Mouse (Mus musculus): ENCODE results near the gene Trem2.
"Not testable (repeated sequence)": the region's sequence is repeated elsewhere in the genome, so short reads cannot be mapped to it uniquely, and the experiment has no call there.

Trem2 gene

DNA sequence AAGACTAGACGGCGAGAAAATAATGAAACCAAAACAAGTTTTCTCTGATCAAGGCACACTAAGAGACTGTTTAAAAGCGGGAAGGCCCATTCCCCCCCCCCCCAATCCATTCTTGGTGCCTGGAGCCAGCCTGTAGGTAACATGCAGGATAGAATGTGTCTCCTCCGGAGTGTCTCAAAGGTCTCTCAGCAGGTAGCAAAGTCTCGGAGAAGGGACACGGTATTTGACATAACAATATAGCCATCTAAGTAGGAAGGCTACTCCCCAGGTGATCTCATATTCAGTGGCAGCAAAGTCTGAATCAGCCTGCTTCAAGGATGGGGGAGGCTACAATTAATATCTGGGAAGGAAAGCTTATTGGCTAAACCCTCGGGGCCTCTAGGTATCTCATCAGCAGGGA lies 6.8 kb downstream of the Trem2 start:
- DNase-seq = not testable (repeated sequence)

DNA sequence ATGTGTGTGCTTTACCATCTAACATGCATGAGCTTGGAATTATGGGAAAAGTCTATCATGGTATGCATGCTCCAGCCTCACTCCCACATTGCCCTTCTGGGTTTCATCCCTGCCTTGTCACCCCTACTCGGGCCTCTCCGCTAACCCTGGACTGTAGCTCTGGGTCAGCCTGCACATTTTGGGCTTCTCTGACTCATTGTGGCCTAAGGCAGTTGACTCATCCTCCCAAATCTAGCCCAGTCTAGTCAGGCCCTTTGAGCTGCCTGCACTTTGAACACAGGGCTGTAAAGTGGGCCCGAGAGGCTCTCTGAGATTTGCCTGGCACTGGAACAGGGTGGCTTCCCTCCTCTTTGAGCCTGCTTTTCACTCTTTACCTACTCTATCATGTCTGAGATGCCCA lies 9.6 kb downstream of the Trem2 start:
- no peak for DNase-seq

DNA sequence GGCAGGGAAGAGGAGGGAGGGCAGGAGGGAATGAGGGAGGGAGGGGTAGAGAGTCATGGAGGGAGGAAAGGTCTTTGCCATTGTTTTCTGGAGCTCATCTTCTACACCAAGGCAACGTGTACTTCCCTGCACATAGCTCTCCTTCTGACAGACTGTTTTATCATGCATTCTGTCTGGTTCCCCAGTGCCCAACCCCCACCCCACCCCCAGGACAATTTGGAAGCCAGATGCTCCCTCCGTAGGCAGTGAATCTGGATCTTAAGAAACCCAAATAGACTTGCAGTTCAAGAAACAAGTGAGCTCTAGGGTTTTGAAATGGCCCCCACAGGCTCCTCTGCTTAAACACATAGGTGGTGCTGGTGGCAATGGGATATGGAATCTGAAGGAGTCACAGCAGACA lies 11.7 kb downstream of the Trem2 start:
- DNase-seq = no peak

DNA sequence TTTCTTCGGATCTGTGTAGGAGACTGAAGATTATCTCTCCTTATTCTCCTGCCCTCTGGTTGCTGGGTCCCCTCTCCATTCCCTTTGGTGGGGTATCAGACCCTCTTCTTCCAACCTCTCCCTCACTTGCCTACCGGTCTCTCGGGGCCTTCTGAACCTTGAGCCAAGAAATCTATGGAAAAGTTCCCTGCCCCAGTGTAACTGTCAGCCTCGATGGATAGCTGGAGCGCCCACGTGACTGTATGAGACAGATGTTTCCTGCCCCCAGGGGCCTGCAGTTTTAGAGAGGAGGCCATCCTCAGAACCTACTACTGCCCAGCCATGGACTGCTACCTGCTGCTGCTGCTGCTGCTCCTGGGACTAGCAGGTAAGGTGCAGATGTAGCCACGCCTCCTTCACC lies 13.4 kb downstream of the Trem2 start, which contains the start of gene Treml1:
Gene Treml1, plus strand, starts transcription at position 301 of the 400 bp plus-strand sequence.
- DNase-seq = no peak

DNA sequence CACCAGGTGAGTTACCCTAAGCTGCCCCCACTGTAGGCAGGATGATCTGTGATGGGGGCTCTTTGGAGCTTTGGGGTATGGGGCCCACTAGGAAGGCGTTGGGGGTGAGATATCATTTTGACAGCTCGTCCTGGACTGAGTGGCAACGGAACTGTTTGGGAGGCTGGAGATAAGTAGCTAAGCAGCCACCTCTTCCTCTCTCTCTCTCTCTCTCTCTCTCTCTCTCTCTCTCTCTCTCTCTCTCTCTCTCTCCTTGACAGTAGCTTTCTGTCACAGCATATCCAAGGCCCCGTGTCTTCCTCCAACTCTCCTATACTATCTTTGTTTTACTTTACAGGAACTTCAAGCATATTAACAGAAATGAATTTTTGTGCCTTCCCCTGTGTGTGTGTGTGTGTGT lies 14.3 kb downstream of the Trem2 start:
- DNase-seq = no peak

DNA sequence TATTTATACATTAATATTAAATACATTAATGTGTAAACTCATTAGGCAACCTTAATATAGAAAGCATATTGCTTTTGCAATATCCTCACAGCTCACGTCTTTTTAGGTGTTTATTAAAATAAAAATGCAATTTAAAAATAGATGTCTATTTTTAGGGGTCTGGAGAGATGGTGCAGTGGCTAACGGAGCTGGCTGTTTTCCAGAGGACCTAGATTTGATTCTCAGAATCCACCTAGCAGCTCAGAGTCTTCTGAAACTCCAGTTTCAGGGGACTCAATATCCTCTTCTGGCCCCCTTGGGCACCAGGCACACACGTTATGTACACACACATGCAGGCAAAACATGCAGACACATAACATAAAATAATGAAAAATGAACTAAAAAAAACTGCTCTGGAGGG lies 16.1 kb downstream of the Trem2 start:
- DNase-seq = no peak

DNA sequence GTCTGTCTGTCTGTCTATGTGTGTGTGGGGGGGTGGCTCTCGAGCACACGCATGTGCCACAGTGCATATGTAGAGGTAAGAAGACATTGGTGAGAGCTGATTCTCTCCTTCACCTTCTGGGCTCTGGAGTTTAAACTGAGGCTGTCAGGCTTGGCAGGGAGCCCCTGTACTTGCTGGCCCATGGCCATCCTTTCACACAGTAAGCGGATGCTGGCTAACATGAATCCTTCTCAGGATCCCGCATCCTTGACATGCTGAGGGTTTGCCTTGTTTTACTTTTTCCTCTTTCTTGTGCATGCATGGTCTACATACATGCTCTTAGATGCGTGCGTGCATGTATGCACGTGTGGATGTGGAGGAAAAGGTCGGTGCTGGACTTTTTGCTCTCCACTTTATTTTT lies 16.8 kb downstream of the Trem2 start:
- DNase-seq = peak; percentile 18

DNA sequence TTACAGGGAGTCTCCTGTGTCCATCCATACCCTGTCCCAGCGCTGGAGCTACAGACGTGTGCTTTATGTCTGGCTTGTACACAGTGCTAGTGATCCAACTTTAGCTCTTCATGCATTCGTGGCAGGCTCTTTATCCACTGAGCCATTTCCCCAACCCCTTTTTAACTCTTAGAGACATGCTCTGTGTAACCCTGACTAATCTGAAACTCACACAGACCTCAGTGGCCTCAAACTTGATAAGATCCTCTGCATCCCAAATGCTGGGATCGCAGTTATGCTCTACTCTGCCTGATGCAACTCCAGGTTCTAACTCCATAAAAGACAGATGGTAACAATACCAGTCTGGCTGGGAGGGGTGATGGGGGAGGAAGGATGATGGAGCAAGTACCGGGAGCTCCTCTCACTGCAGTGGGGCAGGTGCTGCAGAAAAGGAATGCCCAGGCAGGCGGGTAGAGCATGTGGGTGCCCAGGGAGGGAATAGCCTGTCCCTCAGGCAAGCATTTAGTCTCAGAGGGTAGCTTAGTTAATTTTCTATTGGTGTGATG lies 17.3 kb downstream of the Trem2 start:
- DNase-seq = no peak

DNA sequence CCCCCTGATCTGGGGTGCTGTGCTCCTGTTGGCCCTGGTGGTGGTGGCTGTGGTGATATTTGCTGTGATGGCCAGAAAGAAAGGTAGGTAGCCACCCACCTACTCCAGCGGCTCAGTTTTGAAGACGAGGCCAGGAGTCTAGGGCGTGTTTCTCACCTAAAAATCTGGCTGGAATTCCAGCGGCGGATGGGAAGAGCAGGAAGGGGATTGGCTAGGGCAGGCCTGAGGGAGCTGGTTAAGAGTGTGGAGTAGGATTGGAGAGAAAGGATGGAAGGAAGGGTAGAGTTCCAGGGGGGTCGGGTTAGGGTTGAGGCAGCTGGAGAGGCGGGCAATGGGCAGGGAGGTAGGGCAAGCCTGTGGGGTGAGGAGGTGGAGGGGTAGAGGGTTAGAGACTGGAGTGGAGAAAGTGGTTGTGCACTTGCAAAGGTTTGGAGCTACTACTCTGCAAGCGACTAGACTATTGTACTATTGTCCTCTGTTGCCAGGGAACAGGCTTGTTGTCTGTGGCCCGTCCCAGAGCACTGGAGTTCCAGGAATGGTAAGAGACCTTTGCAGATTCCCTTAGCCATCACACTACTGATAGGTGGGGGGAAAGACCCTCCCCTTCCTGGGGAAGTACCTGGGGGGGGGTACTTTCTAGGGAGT lies 19.4 kb downstream of the Trem2 start:
- DNase-seq = no peak

DNA sequence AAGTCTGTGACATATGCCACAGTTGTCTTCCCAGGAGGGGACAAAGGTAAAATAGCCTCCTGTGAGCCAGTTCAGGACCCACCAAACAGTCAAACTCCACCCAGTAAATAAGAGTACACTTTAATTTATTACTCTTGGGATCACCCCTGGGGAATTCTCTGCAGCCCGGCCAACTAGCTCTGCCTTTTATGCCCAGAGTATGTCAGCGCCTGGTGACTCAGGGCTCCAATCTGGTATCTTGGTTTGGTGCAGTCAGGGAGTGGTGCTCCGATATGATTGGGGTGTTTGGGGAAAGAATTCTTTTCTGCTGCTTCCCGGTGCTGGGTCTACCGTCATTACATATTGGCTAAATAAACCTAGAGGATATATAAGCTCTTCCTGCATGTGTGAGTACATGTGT lies 20.6 kb downstream of the Trem2 start:
- no peak for DNase-seq

DNA sequence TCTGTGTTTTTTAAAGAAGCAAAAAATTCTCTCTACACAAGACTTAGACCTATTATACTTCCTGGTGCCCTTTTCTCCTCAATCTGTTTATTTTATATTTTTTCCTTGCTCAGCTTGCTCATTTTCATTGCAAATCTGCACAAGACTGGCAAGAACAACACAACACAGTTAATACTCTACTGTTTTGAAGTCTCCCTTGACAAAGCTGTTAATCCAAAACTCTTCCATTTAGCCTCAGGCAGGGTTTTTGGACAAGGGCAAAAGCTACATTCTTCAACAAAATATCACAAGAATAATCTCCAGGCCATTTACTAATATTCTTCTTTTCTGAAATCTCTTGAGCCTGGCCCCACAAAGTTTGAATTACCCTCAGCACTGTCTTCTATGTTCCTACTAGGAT lies 25.4 kb downstream of the Trem2 start:
- DNase-seq = no peak

DNA sequence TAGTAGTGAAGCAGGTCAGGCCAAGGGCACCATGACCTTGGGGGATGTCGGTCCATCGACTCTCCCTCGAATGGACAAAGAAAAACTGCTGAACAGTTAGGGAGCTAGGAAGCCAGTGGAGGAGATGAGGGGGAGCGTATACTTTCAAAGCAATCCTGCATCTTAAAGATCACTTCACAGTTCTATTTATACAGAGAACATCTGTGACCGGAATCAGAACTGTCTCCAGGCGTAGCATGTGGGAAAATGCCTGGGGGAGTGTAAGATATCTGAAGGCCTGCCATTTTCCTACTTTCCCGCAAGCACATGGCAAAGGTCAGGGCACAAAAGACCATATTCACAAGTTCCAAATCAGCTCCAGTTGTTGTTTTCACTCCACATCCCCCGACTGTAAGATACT lies 26.8 kb downstream of the Trem2 start:
- peak; percentile 38 for DNase-seq

DNA sequence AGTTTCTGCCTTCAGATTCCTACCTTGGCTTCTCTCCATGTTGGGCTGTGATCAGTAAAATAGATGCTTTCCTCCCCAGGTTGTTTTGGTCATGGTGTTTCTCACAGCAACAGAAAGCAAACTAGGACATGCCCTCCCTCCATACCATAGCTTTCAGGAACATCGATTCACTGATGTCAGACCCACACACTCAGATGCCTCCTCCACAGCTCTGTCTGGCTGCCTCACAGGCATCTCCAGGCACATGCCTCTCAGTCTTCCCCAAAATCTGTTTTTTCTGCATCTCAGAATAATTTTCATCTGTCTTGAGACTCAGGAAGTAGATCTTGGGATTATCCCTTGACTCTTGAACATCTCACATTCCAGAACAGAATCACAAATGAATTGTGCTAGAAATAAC lies 29.9 kb downstream of the Trem2 start:
- DNase-seq = no peak

DNA sequence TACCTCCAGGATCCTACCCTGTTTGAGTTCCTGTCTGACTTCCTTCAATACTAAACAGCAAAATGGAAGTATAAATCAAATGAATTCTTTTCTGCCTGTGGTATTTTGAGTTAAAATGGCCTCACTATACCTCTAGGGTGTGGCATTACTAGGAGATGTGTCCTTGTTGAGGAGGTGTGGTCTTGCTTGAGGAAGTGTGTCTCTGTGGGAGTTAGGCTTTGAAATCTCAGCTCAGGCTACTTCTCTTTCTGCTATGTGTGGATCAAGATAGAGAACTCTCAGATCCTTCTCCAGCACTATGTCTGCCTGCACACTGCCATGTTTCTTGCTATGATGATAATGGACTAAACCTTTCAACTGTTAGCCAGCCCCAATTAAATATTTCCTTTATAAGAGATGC lies 32.8 kb downstream of the Trem2 start:
- no peak for DNase-seq

DNA sequence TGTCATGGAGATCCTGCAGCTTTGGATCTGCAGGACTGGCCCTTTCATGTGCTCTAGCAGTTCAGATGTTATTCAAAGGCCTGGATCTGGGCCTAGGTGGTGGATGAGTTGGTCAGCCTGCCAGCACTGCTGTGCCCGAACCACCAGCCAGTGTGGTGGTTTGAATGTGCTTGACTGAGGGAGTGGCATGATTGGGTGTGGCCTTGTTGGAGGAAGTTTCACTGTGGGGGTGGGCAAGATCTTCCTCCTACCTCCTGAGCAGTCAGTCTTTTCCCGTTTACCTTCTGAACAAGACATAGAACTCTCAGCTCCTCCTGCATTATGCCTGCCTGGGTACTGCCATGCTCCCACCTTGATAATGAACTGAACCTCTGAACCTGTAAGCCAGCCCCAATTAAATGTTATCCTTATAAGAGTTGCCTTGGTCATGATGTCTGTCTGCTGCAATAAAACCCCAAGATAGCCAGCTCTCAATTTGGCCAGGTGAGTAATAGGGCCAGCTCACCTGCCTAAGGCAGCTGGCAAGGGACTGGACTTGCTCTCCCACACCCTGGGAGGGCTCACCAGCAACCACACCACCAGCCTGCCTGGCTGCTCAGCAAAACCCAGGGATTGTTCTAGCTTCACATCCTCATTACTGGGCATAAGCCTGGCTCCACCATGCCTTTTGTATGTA lies 39.7 kb downstream of the Trem2 start:
- DNase-seq = no peak

DNA sequence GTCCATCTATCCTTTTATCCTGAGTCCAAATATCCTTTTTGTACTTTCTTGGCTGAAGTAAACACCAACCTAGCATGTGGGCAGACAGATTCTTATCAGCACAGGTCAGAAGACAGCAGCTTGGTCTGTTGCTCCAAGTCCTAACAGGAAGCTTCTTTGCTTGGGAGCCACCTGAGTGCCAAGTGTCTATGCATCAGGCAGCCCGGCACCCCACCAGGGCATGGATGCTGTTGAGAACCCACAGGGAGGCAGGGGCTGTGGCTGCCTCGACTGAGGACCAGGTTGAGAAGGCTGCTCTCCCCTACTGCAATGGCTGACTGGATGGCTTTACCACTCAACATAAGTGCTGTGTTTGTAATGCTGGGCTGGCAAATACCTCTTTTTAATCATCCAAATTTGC lies 42.5 kb downstream of the Trem2 start:
- DNase-seq = no peak

DNA sequence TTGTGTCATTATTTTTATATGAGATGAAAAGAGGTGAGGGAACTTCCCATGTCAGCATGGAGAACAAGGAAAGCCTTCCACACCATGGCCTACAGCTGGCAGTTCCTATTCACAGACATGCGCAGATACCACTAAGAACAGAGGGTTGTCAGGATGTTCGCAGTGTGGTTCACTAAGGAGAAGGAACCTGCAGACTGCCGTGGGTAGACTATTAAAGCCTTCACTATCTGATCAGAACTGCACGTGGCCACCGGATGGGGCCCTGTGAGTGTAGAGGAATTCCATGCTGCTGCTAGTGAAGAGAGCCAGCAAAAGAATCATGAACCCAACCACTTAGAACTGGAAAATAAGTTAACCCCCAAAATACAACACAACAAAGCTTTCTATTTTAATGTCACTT lies 43.2 kb downstream of the Trem2 start:
- no peak for DNase-seq

DNA sequence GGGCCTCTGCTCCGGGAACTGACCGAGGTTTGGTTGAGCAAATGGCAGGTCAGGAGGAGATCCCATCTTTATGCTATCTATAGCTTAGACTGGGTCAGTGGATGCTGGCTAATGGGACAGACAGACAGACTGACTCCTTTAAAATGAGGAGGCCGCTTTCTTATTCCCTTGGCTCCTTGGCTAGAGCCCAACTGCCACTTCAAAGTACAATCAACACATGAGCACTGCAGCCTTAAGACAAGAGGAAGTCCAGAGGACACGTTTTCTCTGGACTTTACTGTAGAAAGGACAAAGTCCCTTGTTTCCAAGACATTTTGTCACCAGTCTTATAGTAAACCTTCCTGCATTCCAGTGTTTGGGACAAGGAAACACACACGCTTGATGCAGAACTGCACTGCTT lies 45.2 kb downstream of the Trem2 start:
- no peak for DNase-seq

DNA sequence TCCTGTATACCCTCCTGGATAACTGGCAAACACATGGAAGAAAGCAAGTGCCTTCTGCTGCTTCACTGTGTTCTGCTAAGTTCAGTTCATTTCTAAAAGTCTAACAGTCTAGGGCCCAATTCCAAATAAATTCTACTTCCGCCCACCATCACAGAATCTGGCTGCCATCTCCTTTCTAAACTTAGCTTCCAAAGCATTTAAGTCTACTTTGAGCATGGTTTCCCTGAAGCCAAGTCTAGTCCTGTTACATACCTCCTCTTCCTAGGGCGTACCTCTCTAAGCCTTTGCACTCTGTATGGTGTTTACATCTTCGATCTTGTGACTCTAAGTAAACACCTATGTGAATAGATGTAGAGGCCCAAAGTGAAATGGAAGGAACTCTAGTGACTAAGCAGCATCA lies 46.4 kb downstream of the Trem2 start:
- peak; percentile 62 for DNase-seq

DNA sequence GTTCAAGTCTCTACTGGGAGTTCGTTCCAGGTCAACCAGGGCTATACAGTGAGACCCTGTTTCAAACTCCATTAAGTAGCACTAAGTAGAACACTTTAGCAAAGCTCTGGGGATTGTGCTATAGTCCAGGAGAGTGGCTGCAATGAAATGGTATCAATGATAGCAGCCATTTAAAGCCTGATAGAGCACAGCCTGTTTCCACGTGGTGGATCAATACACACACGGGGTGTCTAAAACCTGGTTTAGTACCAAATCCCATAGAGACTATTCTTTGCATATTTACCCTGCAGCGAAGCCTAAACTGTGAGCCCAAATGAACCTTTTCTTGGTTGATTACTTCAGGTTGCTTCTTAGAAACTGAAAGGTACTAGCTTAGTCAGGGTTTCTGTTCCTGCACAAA lies 55.5 kb downstream of the Trem2 start:
- no peak for DNase-seq

DNA sequence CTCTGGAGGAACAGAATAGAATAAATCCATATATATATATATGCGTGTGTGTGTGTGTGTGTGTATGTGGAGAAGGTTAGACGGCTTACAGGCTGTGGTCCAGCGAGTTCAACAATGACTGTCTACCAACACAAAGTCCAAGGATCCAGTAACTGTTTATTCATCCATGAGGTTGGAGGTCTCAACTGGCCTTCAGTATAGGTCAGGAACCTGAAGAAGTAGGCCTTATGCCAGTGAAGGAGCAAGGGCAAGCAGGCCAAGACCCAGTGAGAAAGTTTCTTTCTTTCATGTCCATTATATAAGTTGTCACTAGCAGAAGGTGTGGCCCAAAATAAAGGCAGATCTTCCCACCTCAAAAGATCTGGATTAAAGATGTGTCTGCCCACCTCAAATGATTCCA lies 56.5 kb downstream of the Trem2 start:
- DNase-seq = no peak

Measured in layer of hippocampus, adult 9-11 months (tissue).